Mouse (Mus musculus) limb, embryonic 15.5 days (tissue): ENCODE results near the gene Uqcr10. TPM values are rescaled to one million over a fixed set of nuclear protein-coding genes. Genes with fewer than 3 reads are reported as not detected.
"Not testable (repeated sequence)": the region's sequence is repeated elsewhere in the genome, so short reads cannot be mapped to it uniquely, and the experiment has no call there.

Source experiments
- ATAC-seq: fragments of 200-750 bp; cut with Nextera tagmentation; 2 replicates; pipeline ENCODE4 v1.8.0; 2017; ENCODE audit warnings: low read depth, moderate TSS enrichment; ENCODE audit not compliant: insufficient number of reproducible peaks, low FRiP score, low TSS enrichment
- H3K27ac ChIP-seq: fragments of 300-500 bp; sonication (generic); 2 replicates; pipeline ENCODE4 v1.5.1; 2015; ENCODE audit warnings: moderate library complexity, mild to moderate bottlenecking, inconsistent platforms
- H3K27me3 ChIP-seq: fragments of 300-500 bp; sonication (generic); 2 replicates; pipeline ENCODE4 v1.6.1; 2015; ENCODE audit warnings: inconsistent platforms
- H3K36me3 ChIP-seq: fragments of 300-500 bp; sonication (generic); 2 replicates; pipeline ENCODE4 v1.6.1; 2015; ENCODE audit warnings: inconsistent platforms
- H3K4me1 ChIP-seq: fragments of 300-500 bp; sonication (generic); 2 replicates; pipeline ENCODE4 v1.6.1; 2015; ENCODE audit warnings: inconsistent platforms
- H3K4me2 ChIP-seq: fragments of 300-500 bp; sonication (generic); 2 replicates; pipeline ENCODE4 v1.6.1; 2015; ENCODE audit warnings: mild to moderate bottlenecking, inconsistent platforms
- H3K4me3 ChIP-seq: fragments of 300-500 bp; sonication (generic); 2 replicates; pipeline ENCODE4 v1.5.1; 2015; ENCODE audit warnings: mild to moderate bottlenecking, inconsistent platforms
- H3K9ac ChIP-seq: fragments of 300-500 bp; sonication (generic); 2 replicates; pipeline ENCODE4 v1.6.1; 2015; ENCODE audit warnings: inconsistent platforms
- H3K9me3 ChIP-seq: fragments of 300-500 bp; sonication (generic); 2 replicates; pipeline ENCODE4 v1.6.1; 2016; ENCODE audit warnings: inconsistent platforms
- WGBS: fragments of 180-500 bp; shearing (Covaris S2); methylation state at CpG from one replicate; pipeline ENCODE4 v1.1.7; 2015; 5-methylcytosine and 5-hydroxymethylcytosine counted together
- polyA plus RNA-seq: library from polyadenylated mRNA; unstranded; fragments of >200 nt; fragmentation: Nextera tagmentation; extraction: Ambion mirVana; gene quantifications from 2 replicates; pipeline ENCODE4 v1.2.1, GENCODE M21; 2015

Uqcr10 gene
- polyA plus RNA-seq, 1 experiment from 2014 or later, result 690 TPM

GRCm38 (mm10) chr11:4712822-4713221, 8.7 kb upstream of the Uqcr10 start:
- no peak for ATAC-seq

DNA sequence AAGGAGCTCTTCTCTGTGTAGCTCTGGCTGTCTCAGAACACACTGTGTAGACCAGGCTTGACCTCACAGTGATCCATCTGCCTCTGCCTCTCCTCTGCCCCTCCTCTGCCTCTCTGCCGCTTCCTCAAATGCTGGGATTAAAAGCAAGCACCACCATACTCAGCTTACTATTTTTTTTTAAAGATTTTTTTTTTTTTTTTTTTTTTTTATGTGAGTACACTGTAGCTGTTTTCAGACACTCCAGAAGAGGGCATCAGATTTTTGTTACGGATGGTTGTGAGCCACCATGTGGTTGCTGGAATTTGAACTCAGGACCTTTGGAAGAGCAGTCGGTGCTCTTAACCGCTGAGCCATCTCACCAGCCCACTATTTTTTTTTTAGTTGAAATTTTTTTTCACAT, 6.0 kb upstream of the Uqcr10 start:
- not testable (repeated sequence) for H3K27ac ChIP-seq, H3K36me3 ChIP-seq, H3K4me3 ChIP-seq, H3K9ac ChIP-seq, H3K9me3 ChIP-seq, H3K4me1 ChIP-seq, H3K27me3 ChIP-seq, H3K4me2 ChIP-seq, ATAC-seq
- 85% methylated on average over 4 of the region's 4 CpGs for WGBS

More at GRCm38 (mm10) chr11:4712822-4713221, 8.7 kb upstream of the Uqcr10 start:
- no peaks in the 10 kb centered on the region for H3K27me3 ChIP-seq
- H3K36me3 ChIP-seq, result no peaks in the 10 kb centered on the region
- no peak overlapping the region for H3K4me2 ChIP-seq
- no peaks in the 10 kb centered on the region for H3K9me3 ChIP-seq
- H3K4me1 ChIP-seq, result no peaks in the 10 kb centered on the region
- no peak overlapping the region for H3K9ac ChIP-seq
- H3K27ac ChIP-seq, result no peak overlapping the region
- no peak overlapping the region for H3K4me3 ChIP-seq

- Histone ChIP-seq H3K27me3 (no peaks in the 10 kb centered on the region), H3K36me3 (peaks cover 16% of the 10 kb centered on the region), H3K9me3 (no peaks in the 10 kb centered on the region), H3K9ac (peak overlapping the region; percentile 51), H3K4me2 (peak overlapping the region; percentile 67), H3K4me3 (peak overlapping the region; percentile 88), H3K4me1 (peaks cover 14% of the 10 kb centered on the region), H3K27ac (peak overlapping the region; percentile 50; the same call in 1 of the 2 replicates)
- no peak for ATAC-seq
- 6% methylated on average over 4 of the region's 4 CpGs for WGBS
Observed at GRCm38 (mm10) chr11:4705178-4705577, 1.0 kb upstream of the Uqcr10 start.

DNA sequence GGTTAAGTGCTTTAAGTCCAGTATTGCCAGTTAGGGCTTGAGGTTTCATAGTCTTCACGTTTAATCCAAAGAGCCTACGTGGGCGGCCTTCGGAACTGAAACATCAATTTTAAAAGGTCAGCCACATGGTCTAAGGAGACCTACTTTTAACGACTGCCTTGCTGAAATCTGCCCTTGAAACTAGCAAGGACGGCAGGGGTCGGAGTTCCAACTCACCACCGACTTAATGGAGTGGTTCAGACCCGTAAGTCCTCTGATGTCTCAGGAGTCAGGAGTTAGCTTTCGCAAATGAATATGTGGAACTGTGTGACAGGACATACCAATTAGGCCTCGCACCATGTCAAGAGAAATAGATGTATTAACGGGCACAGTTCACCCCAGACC, 462 bp downstream of the Uqcr10 start:
- Histone ChIP-seq H3K27me3 (no peaks in the 10 kb centered on the region), H3K9me3 (no peaks in the 10 kb centered on the region), H3K4me1 (peaks cover 14% of the 10 kb centered on the region), H3K4me3 (peak overlapping the region; percentile 88), H3K36me3 (peaks cover 20% of the 10 kb centered on the region), H3K27ac (peak overlapping the region; percentile 82), H3K4me2 (peak overlapping the region; percentile 67), H3K9ac (peak overlapping the region; percentile 94)
- no peak for ATAC-seq
- 3% methylated on average over 12 of the region's 12 CpGs for WGBS

GRCm38 (mm10) chr11:4700726-4701125, 3.4 kb downstream of the Uqcr10 start:
- H3K27ac ChIP-seq, result no peak overlapping the region
- no peaks in the 10 kb centered on the region for H3K9me3 ChIP-seq
- H3K9ac ChIP-seq, result no peak overlapping the region
- peaks cover 19% of the 10 kb centered on the region for H3K4me1 ChIP-seq
- WGBS, result 81% methylated on average over 8 of the region's 8 CpGs
- H3K4me3 ChIP-seq, result no peak overlapping the region
- no peaks in the 10 kb centered on the region for H3K27me3 ChIP-seq
- peaks cover 20% of the 10 kb centered on the region for H3K36me3 ChIP-seq
- ATAC-seq, result no peak
- no peak overlapping the region for H3K4me2 ChIP-seq

DNA sequence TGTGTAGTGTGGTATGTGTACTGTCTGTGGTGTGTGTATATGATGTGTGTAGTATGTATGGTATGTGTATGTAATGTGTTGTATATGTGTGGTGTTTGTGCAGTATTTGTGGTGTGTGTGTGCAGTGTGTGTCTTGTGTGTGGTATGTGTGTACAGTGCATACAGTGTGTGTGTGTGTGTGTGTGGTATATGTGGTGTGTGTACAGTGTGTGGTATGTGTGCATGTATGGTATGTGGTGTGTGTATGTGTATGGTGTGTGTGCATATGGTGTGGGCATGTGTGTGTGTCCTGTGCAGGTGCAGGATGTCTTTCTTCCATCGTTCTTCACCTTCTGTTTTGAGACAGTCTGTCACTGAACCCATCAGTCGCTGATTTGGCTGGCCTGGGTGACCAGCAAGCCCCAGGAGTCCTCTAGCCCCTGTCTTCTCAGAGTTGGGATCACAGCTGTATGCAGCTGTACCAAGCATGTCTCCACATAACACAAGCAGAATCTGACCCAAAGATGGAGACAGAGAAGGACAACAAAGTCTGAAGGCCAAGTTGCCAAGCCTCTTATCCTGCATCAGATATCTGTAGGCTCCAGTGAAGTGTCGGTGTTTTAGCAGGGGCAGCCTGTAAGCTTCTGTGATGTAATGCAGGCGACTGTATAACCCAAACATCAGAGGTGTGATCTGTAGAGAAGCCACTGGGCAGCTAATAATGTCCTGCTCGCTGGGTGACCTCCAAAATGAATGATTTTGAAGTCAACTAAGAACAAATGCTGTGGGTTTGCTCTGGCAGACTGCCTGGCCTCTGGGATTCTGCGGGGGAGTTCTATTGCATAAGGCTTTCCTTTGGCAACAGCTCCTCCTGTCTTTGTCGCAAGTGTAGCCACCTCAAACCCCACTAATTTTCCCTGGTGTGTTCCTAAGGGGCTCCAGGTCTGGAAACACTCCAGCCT, 6.8 kb downstream of the Uqcr10 start:
- 33% methylated on average over 7 of the region's 7 CpGs for WGBS
- Histone ChIP-seq H3K4me2 (no peak overlapping the region), H3K27me3 (no peaks in the 10 kb centered on the region), H3K4me3 (no peak overlapping the region), H3K9me3 (no peaks in the 10 kb centered on the region), H3K36me3 (peaks cover 19% of the 10 kb centered on the region), H3K27ac (no peak overlapping the region), H3K9ac (no peak overlapping the region), H3K4me1 (peaks cover 5% of the 10 kb centered on the region; the same call in 1 of the 2 replicates)
- ATAC-seq, result 0 out of 2 replicates have a peak, but pooled peaks have one; percentile 40

GRCm38 (mm10) chr11:4692162-4692561, 12.0 kb downstream of the Uqcr10 start:
- 89% methylated on average over 11 of the region's 11 CpGs for WGBS
- Histone ChIP-seq H3K4me1 (0 out of 2 replicates have a peak, but pooled peaks cover under 1% of the 10 kb centered on the region), H3K9ac (no peak overlapping the region), H3K4me2 (no peak overlapping the region), H3K4me3 (no peak overlapping the region), H3K9me3 (no peaks in the 10 kb centered on the region), H3K27ac (no peak overlapping the region), H3K27me3 (no peaks in the 10 kb centered on the region), H3K36me3 (no peaks in the 10 kb centered on the region)
- ATAC-seq, result no peak

- Histone ChIP-seq H3K4me1 (no peaks in the 10 kb centered on the region), H3K27me3 (no peaks in the 10 kb centered on the region), H3K9ac (no peak overlapping the region), H3K27ac (no peak overlapping the region), H3K4me3 (no peak overlapping the region), H3K36me3 (no peaks in the 10 kb centered on the region), H3K4me2 (no peak overlapping the region), H3K9me3 (no peaks in the 10 kb centered on the region)
- 65% methylated on average over 10 of the region's 10 CpGs for WGBS
- no peak for ATAC-seq
Observed at GRCm38 (mm10) chr11:4691213-4691612, 12.9 kb downstream of the Uqcr10 start.

GRCm38 (mm10) chr11:4690353-4690752, 13.8 kb downstream of the Uqcr10 start:
- 79% methylated on average over 7 of the region's 7 CpGs for WGBS
- no peak overlapping the region for H3K9ac ChIP-seq
- no peaks in the 10 kb centered on the region for H3K9me3 ChIP-seq
- H3K4me2 ChIP-seq, result no peak overlapping the region
- no peak for ATAC-seq
- no peaks in the 10 kb centered on the region for H3K36me3 ChIP-seq
- no peak overlapping the region for H3K27ac ChIP-seq
- no peak overlapping the region for H3K4me3 ChIP-seq
- no peaks in the 10 kb centered on the region for H3K4me1 ChIP-seq
- no peaks in the 10 kb centered on the region for H3K27me3 ChIP-seq

GRCm38 (mm10) chr11:4688632-4689380, 15.3 kb downstream of the Uqcr10 start:
- 59% methylated on average over 11 of the region's 11 CpGs for WGBS
- ATAC-seq, result no peak
- Histone ChIP-seq H3K4me2 (no peak overlapping the region), H3K9ac (no peak overlapping the region), H3K27me3 (no peaks in the 10 kb centered on the region), H3K27ac (no peak overlapping the region), H3K4me1 (no peaks in the 10 kb centered on the region), H3K4me3 (no peak overlapping the region), H3K9me3 (no peaks in the 10 kb centered on the region), H3K36me3 (peaks cover 6% of the 10 kb centered on the region; the same call in 1 of the 2 replicates)

- no peak overlapping the region for H3K27ac ChIP-seq
- no peaks in the 10 kb centered on the region for H3K27me3 ChIP-seq
- H3K9ac ChIP-seq, result no peak overlapping the region
- H3K4me3 ChIP-seq, result no peak overlapping the region
- no peak for ATAC-seq
- no peaks in the 10 kb centered on the region for H3K4me1 ChIP-seq
- WGBS, result 17% methylated on average over 3 of the region's 3 CpGs
- H3K9me3 ChIP-seq, result no peaks in the 10 kb centered on the region
- peaks cover 15% of the 10 kb centered on the region for H3K36me3 ChIP-seq
- no peak overlapping the region for H3K4me2 ChIP-seq
Observed at GRCm38 (mm10) chr11:4687874-4688273, 16.3 kb downstream of the Uqcr10 start.

DNA sequence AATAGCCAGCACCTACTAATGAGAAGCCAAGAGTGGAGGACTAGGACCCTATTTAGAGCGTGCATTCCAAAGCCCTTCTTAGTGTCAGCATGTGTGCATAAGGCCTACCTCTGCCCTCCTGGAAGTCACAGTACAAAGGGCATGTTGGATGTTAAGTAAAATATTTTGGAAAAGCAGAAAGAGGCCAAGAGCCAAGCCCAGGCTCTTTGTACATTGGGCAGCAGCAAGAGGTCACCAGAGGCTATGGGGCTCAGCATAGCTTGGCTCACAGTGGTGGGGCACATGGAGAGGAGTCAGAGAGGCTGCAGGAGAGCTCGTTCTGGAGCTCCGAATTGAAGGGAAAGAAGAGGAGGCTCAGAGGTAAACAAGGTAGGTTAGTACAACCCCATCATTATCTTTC, 17.1 kb downstream of the Uqcr10 start:
- no peaks in the 10 kb centered on the region for H3K4me1 ChIP-seq
- no peaks in the 10 kb centered on the region for H3K9me3 ChIP-seq
- no peak overlapping the region for H3K27ac ChIP-seq
- H3K4me2 ChIP-seq, result no peak overlapping the region
- no peak overlapping the region for H3K9ac ChIP-seq
- 63% methylated on average over 3 of the region's 3 CpGs for WGBS
- H3K4me3 ChIP-seq, result no peak overlapping the region
- no peak for ATAC-seq
- H3K27me3 ChIP-seq, result no peaks in the 10 kb centered on the region
- H3K36me3 ChIP-seq, result peaks cover 23% of the 10 kb centered on the region
